Mouse (Mus musculus) MEL (cell line): Measurements from ENCODE around the gene Scgb1b20.
"Not testable (repeated sequence)": the region's sequence is repeated elsewhere in the genome, so short reads cannot be mapped to it uniquely, and the experiment has no call there.

Experiments
- CTCF ChIP-seq, 3 experiments: IDR thresholded peaks in 2 of 3; conservative IDR thresholded peaks in 1 of 3; 2 replicates each; pipeline ENCODE4 v1.5.1; 2011 to 2012; ENCODE audit warnings: low read length in 3 of 3, low read depth in 2 of 3, mild to moderate bottlenecking in 2 of 3, improper control_type of control experiment in 1 of 3, inconsistent platforms in 1 of 3, mixed read lengths in 1 of 3, moderate library complexity in 1 of 3; ENCODE audit not compliant: control insufficient read depth in 1 of 3, insufficient read depth in 1 of 3, poor library complexity in 1 of 3, severe bottlenecking in 1 of 3
- EP300 ChIP-seq, 2 experiments: IDR thresholded peaks; 2 replicates each; pipeline ENCODE4 v1.6.1; 2011; ENCODE audit warnings: improper control_type of control experiment in 2 of 2, low read length in 2 of 2, low read depth in 1 of 2, mild to moderate bottlenecking in 1 of 2
- ETS1 ChIP-seq: IDR thresholded peaks from 2 replicates; pipeline ENCODE4 v1.6.1; 2012; ENCODE audit warnings: low read depth, mild to moderate bottlenecking, inconsistent platforms, low read length, improper control_type of control experiment, moderate library complexity
- GABPA ChIP-seq: IDR thresholded peaks from 2 replicates; pipeline ENCODE4 v1.6.1; 2012; ENCODE audit warnings: low read depth, mild to moderate bottlenecking, inconsistent platforms, low read length, improper control_type of control experiment, moderate library complexity
- GATA1 ChIP-seq: IDR thresholded peaks from 2 replicates; pipeline ENCODE4 v1.6.1; 2011; ENCODE audit warnings: low read depth, low read length, improper control_type of control experiment
- HCFC1 ChIP-seq: IDR thresholded peaks from 2 replicates; pipeline ENCODE4 v1.6.1; 2012; ENCODE audit warnings: low read depth, mild to moderate bottlenecking, inconsistent platforms, low read length, improper control_type of control experiment, moderate library complexity
- MAFK ChIP-seq: IDR thresholded peaks from 2 replicates; pipeline ENCODE4 v1.6.1; 2011; ENCODE audit warnings: low read depth, mild to moderate bottlenecking, low read length, improper control_type of control experiment, borderline replicate concordance
- MYC ChIP-seq: IDR thresholded peaks from 2 replicates; pipeline ENCODE4 v1.6.1; 2011; ENCODE audit warnings: low read depth, mild to moderate bottlenecking, low read length, improper control_type of control experiment, moderate library complexity
- POLR2A ChIP-seq, 2 experiments: IDR thresholded peaks; 2 replicates each; pipeline ENCODE4 v1.6.1; 2011 to 2012; ENCODE audit warnings: low read length in 2 of 2, mild to moderate bottlenecking in 2 of 2, control low read depth in 1 of 2, improper control_type of control experiment in 1 of 2, low read depth in 1 of 2, moderate library complexity in 1 of 2; ENCODE audit not compliant: control insufficient read depth in 1 of 2, insufficient read depth in 1 of 2, poor library complexity in 1 of 2
- POLR2AphosphoS2 ChIP-seq: IDR thresholded peaks from 2 replicates; pipeline ENCODE4 v1.6.1; 2011; ENCODE audit warnings: low read length, improper control_type of control experiment
- POLR2AphosphoS5 ChIP-seq: IDR thresholded peaks from 2 replicates; pipeline ENCODE4 v1.6.1; 2012; ENCODE audit warnings: low read depth, borderline replicate concordance, mild to moderate bottlenecking, inconsistent platforms, low read length, moderate library complexity, mixed read lengths
- TBP ChIP-seq: IDR thresholded peaks from 2 replicates; pipeline ENCODE4 v1.8.0; 2011; ENCODE audit warnings: low read depth, low read length, improper control_type of control experiment
- USF1 ChIP-seq: IDR thresholded peaks from 2 replicates; pipeline ENCODE4 v1.6.1; 2014; ENCODE audit warnings: low read depth, mild to moderate bottlenecking, inconsistent platforms, low read length, improper control_type of control experiment, moderate library complexity
- ZC3H11A ChIP-seq: IDR thresholded peaks from 2 replicates; pipeline ENCODE4 v1.6.1; 2012; ENCODE audit warnings: low read depth, mild to moderate bottlenecking, inconsistent platforms, low read length, improper control_type of control experiment

DNA sequence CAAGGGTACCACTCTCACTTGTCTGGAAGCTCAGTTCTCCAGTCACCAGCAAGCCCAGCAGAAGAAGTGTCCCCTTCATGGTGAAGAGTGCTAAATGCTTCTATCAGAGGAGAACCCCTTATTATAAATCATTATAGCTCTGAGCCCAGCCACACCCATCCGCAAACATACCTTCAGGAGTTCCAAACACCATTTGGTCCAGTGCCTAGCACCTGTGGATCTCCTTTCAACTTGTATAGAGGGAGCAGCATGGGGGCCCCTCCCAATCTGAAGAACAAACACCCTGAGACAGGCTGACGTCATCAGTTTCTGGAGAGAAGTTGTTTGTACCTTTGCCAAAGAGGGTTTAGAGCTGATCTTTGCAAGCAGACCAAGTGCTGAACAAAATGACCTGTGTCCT is 6.8 kb upstream of the Scgb1b20 start, which contains the start of gene Scgb2b20:
- not testable (repeated sequence) for TF ChIP-seq CTCF (IDR thresholded peaks at IDR 0.05 in 2 of 3, conservative IDR thresholded peaks at IDR 0.05 in 1 of 3; ENCODE audit: control insufficient read depth in 1 of 3, insufficient read depth in 1 of 3, low read depth in 2 of 3, low read length in 3 of 3, poor library complexity in 1 of 3, severe bottlenecking in 1 of 3); POLR2A (IDR thresholded peaks at IDR 0.05; ENCODE audit: control insufficient read depth in 1 of 2, insufficient read depth in 1 of 2, low read depth in 1 of 2, low read length in 2 of 2, poor library complexity in 1 of 2); GABPA; POLR2AphosphoS5; MYC; GATA1; ETS1; TBP; HCFC1; USF1; ZC3H11A; EP300 (IDR thresholded peaks at IDR 0.05; ENCODE audit: low read depth in 1 of 2, low read length in 2 of 2); MAFK; POLR2AphosphoS2
